Mouse (Mus musculus) heart, postnatal 0 days (tissue): ENCODE data around the gene Fbxo34. TPM values are rescaled to one million over a fixed set of nuclear protein-coding genes. Genes with fewer than 3 reads are reported as not detected.
A peak's percentile ranks its signal among the peaks of the same experiment; 100 is the strongest.

ENCODE experiments used
- ATAC-seq: fragments of 200-750 bp; cut with Nextera tagmentation; 2 replicates; pipeline ENCODE4 v1.8.0; 2017; ENCODE audit warnings: low read depth, moderate number of reproducible peaks, moderate library complexity; ENCODE audit not compliant: insufficient read depth
- DNase-seq: peaks from one replicate; pipeline ENCODE4 v3.0.0-alpha.2; 2016; ENCODE audit warnings: low spot score
- H3K27ac ChIP-seq: fragments of 300-500 bp; sonication (generic); 2 replicates; pipeline ENCODE4 v1.5.1; 2014; ENCODE audit warnings: low read depth, mild to moderate bottlenecking
- H3K27me3 ChIP-seq: fragments of 300-500 bp; sonication (generic); 2 replicates; pipeline ENCODE4 v1.6.1; 2014; ENCODE audit warnings: low read length, mixed read lengths; ENCODE audit not compliant: control insufficient read depth, insufficient read depth
- H3K36me3 ChIP-seq: fragments of 300-500 bp; sonication (generic); replicated peaks from 2 replicates; pipeline ENCODE4 v1.6.1; 2014; ENCODE audit warnings: low read length, mixed read lengths; ENCODE audit not compliant: control insufficient read depth, insufficient read depth
- H3K4me1 ChIP-seq: fragments of 300-500 bp; sonication (generic); 2 replicates; pipeline ENCODE4 v1.6.1; 2014; ENCODE audit warnings: antibody characterized with exemption; ENCODE audit not compliant: control insufficient read depth, insufficient read depth
- H3K4me2 ChIP-seq: fragments of 300-500 bp; sonication (generic); 2 replicates; pipeline ENCODE4 v1.6.1; 2014; ENCODE audit warnings: low read depth, mild to moderate bottlenecking, low read length, moderate library complexity
- H3K4me3 ChIP-seq: fragments of 300-500 bp; sonication (generic); 2 replicates; pipeline ENCODE4 v1.5.1; 2014; ENCODE audit warnings: low read depth, low read length
- H3K9ac ChIP-seq: fragments of 300-500 bp; sonication (generic); replicated peaks from 2 replicates; pipeline ENCODE4 v1.6.1; 2014; ENCODE audit warnings: low read depth, low read length, mixed read lengths
- H3K9me3 ChIP-seq: fragments of 300-500 bp; sonication (generic); replicated peaks from 2 replicates; pipeline ENCODE4 v1.6.1; 2016; ENCODE audit warnings: low read length; ENCODE audit not compliant: control insufficient read depth
- CTCF ChIP-seq: IDR thresholded peaks from 2 replicates; pipeline ENCODE4 v1.5.1; 2016; ENCODE audit warnings: antibody characterized with exemption, control low read depth, low read depth
- EP300 ChIP-seq: IDR thresholded peaks from 2 replicates; pipeline ENCODE4 v1.6.1; 2016; ENCODE audit warnings: antibody characterized with exemption, low read depth
- WGBS: fragments of 180-500 bp; shearing (Covaris S2); extraction: QIAGEN DNeasy Blood & Tissue Kit; methylation state at CpG from one replicate; pipeline ENCODE4 v1.1.7; 2014; 5-methylcytosine and 5-hydroxymethylcytosine counted together
- polyA plus RNA-seq: library from polyadenylated mRNA; unstranded; fragments of >200 nt; fragmentation: Nextera tagmentation; extraction: Ambion mirVana; gene quantifications from 2 replicates; pipeline ENCODE4 v1.2.1, GENCODE M21; 2015
- total RNA-seq: library from RNA; depleted of rRNA; stranded (reverse); fragments of >200 nt; gene quantifications from 2 replicates; pipeline ENCODE4 v1.2.3, GENCODE M21; 2014; ENCODE audit warnings: low replicate concordance

The Fbxo34 gene
- total and polyA plus RNA-seq, 2 experiments from 2014 or later, result 9.9 to 12.8 TPM

- H3K27me3 ChIP-seq, result no peaks in the 10 kb centered on the region
- H3K9ac ChIP-seq, result no peak overlapping the region
- no peaks in the 10 kb centered on the region for H3K36me3 ChIP-seq
- ATAC-seq (no peak), DNase-seq (no peak)
- TF ChIP-seq EP300, result no peak
- no peaks in the 10 kb centered on the region; the same call in 1 of the 2 replicates for H3K9me3 ChIP-seq
- H3K4me2 ChIP-seq, result no peak overlapping the region
- H3K27ac ChIP-seq, result no peak overlapping the region
- 54% methylated on average over 3 of the region's 3 CpGs for WGBS
- H3K4me1 ChIP-seq, result no peaks in the 10 kb centered on the region
- no peak overlapping the region for H3K4me3 ChIP-seq
Observed at GRCm38 (mm10) chr14:47438947-47439346, 11.3 kb upstream of the Fbxo34 start.

GRCm38 (mm10) chr14:47444907-47445306 lies 5.3 kb upstream of the Fbxo34 start:
- Histone ChIP-seq H3K9me3 (no peaks in the 10 kb centered on the region; the same call in 1 of the 2 replicates), H3K9ac (no peak overlapping the region), H3K4me2 (peak overlapping the region; percentile 41), H3K36me3 (no peaks in the 10 kb centered on the region), H3K27ac (peak overlapping the region; percentile 74), H3K27me3 (no peaks in the 10 kb centered on the region), H3K4me3 (no peak overlapping the region), H3K4me1 (no peaks in the 10 kb centered on the region)
- DNase-seq, result peak; percentile 13
- WGBS, result 49% methylated on average over 2 of the region's 2 CpGs
- 0 out of 2 replicates have a peak, but pooled peaks have one; percentile 53 for ATAC-seq
- TF ChIP-seq CTCF, result no peak
- no peak for TF ChIP-seq EP300

GRCm38 (mm10) chr14:47445331-47446095 lies 4.7 kb upstream of the Fbxo34 start:
- Histone ChIP-seq H3K4me3 (no peak overlapping the region), H3K27me3 (no peaks in the 10 kb centered on the region), H3K9ac (0 out of 2 replicates have a peak overlapping the region, but pooled peaks have one; percentile 4), H3K27ac (peak overlapping the region; percentile 74), H3K36me3 (no peaks in the 10 kb centered on the region), H3K4me1 (no peaks in the 10 kb centered on the region), H3K4me2 (peak overlapping the region; percentile 41), H3K9me3 (no peaks in the 10 kb centered on the region)
- WGBS, result 47% methylated on average over 9 of the region's 9 CpGs
- no peak for ATAC-seq
- TF ChIP-seq CTCF, result no peak
- TF ChIP-seq EP300, result no peak
- no peak for DNase-seq

DNA sequence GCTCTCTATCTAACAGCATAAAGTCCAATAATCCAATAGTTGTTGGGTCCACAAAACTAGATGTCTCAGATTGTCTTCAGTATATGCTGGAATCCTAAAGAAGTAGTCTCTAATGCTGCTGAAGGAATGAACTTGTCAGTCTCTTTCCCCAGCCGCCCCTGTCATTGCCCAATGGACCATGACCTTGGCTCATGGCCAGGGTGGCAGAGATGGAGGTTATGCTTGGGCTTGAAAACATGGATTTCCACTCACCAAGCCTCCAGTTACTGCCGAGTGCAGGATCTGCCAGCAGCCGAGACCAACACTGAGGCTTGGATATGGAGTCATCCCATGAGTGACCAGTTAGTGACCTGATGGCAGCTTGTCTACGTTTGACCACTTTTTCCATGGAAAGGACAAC lies 9.3 kb downstream of the Fbxo34 start:
- Histone ChIP-seq H3K4me2 (no peak overlapping the region), H3K4me1 (no peaks in the 10 kb centered on the region), H3K27me3 (no peaks in the 10 kb centered on the region), H3K36me3 (no peaks in the 10 kb centered on the region), H3K4me3 (no peak overlapping the region), H3K9ac (no peak overlapping the region), H3K27ac (no peak overlapping the region), H3K9me3 (no peaks in the 10 kb centered on the region)
- ATAC-seq (no peak), DNase-seq (no peak)
- TF ChIP-seq EP300, result no peak
- TF ChIP-seq CTCF, result no peak
- 75% methylated on average over 4 of the region's 4 CpGs for WGBS

DNA sequence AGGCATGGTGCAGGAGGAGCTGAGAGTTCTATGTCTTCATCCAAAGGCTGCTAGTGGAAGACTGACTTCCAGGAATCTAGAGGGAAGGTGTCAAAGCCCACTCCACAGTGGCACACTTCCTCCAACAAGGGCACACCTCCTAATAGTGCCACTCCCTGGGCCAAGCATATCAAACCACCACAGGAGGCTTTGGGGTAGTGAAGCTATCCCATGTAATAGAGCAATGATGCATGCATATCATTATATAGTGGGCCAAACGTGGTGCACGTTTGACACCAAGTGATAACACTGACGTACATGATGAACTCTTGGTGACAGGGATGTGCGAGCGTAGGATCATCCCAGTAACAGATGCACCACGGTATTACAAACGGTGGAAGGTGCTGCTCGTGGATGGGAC lies 11.8 kb downstream of the Fbxo34 start:
- H3K4me3 ChIP-seq, result no peak overlapping the region
- no peak overlapping the region for H3K27ac ChIP-seq
- WGBS, result 77% methylated on average over 8 of the region's 8 CpGs
- DNase-seq (no peak), ATAC-seq (no peak)
- no peak overlapping the region for H3K9ac ChIP-seq
- H3K4me1 ChIP-seq, result no peaks in the 10 kb centered on the region
- no peaks in the 10 kb centered on the region for H3K27me3 ChIP-seq
- H3K4me2 ChIP-seq, result no peak overlapping the region
- TF ChIP-seq CTCF (no peak), EP300 (no peak)
- H3K9me3 ChIP-seq, result no peaks in the 10 kb centered on the region
- H3K36me3 ChIP-seq, result no peaks in the 10 kb centered on the region

DNA sequence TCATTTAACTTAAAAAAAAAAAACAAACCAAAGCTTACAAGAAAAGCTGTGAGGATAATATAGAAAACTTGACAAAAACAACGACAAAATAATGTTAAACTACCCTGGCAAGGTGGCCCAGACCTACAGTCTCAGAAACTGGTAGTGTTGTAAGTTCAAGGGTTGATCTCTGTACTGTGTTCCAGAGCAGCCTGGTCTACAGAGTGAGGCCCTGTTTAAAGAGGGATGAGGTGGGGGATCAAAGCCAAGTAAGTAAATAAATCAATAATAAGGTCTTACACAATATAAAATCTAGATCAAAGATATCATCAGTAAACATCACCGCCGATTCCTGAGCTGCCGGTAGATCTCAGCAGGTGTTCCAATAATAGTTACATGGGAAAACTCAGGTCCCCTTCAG lies 12.2 kb downstream of the Fbxo34 start:
- 61% methylated on average over 4 of the region's 4 CpGs for WGBS

More for the DNA sequence above, 12.2 kb downstream of the Fbxo34 start:
- Histone ChIP-seq H3K36me3 (no peaks in the 10 kb centered on the region), H3K4me1 (no peaks in the 10 kb centered on the region), H3K4me2 (no peak overlapping the region), H3K4me3 (no peak overlapping the region), H3K9ac (no peak overlapping the region), H3K27ac (no peak overlapping the region), H3K27me3 (no peaks in the 10 kb centered on the region), H3K9me3 (no peaks in the 10 kb centered on the region)
- no peak for DNase-seq
- TF ChIP-seq EP300 (no peak), CTCF (no peak)
- ATAC-seq, result no peak
